Mouse (Mus musculus) large intestine, adult 2 months (tissue): Measurements from ENCODE around the gene Zfp334. TPM values are rescaled to one million over a fixed set of nuclear protein-coding genes. Genes with fewer than 3 reads are reported as not detected.

Experiments
- DNase-seq: peaks from one replicate; pipeline ENCODE4 v3.0.0-alpha.2; 2012; ENCODE audit warnings: low read depth, low spot score
- whole genome bisulfite sequencing: fragments of 180-500 bp; shearing (Covaris S2); methylation state at CpG from one replicate; pipeline ENCODE4 v1.1.7; 2018; 5-methylcytosine and 5-hydroxymethylcytosine counted together
- polyA plus RNA-seq: library from polyadenylated mRNA; depleted of rRNA; stranded (reverse); fragments of >200 nt; gene quantifications from 2 replicates; pipeline ENCODE4 v1.2.3, GENCODE M21; 2012

Gene Zfp334
- polyA plus RNA-seq, 1 experiment: 0.45 TPM

- WGBS: 51% methylated on average over 4 of the region's 4 CpGs
- DNase-seq: no peak
These were observed 689 bp downstream of the Zfp334 start for GRCm38 (mm10) chr2:165387370-165387769.

- WGBS: 96% methylated on average over 25 of the region's 25 CpGs
- DNase-seq: no peak
These were observed 8.0 kb downstream of the Zfp334 start for GRCm38 (mm10) chr2:165380050-165380449.

GRCm38 (mm10) chr2:165376001-165376400 lies 12.1 kb downstream of the Zfp334 start:
- 86% methylated on average over 4 of the region's 4 CpGs for WGBS
- no peak for DNase-seq

GRCm38 (mm10) chr2:165375478-165375877 lies 12.6 kb downstream of the Zfp334 start:
- no peak for DNase-seq
- 87% methylated on average over 5 of the region's 5 CpGs for WGBS

GRCm38 (mm10) chr2:165371066-165371465 lies 17.0 kb downstream of the Zfp334 start:
- DNase-seq: no peak
- WGBS: 25% methylated on average over 3 of the region's 3 CpGs

GRCm38 (mm10) chr2:165370348-165370747 lies 17.7 kb downstream of the Zfp334 start:
- DNase-seq: no peak
- 70% methylated on average over 3 of the region's 3 CpGs for WGBS

- WGBS: 8% methylated on average over 27 of the region's 27 CpGs
- DNase-seq: no peak
These were observed 19.6 kb downstream of the Zfp334 start, which contains the start of gene Zfp663 for GRCm38 (mm10) chr2:165368496-165368895. Gene Zfp663 (minus strand): TSS chr2:165368729.

- WGBS: 6% methylated on average over 13 of the region's 13 CpGs
- no peak for DNase-seq
These were observed 20.1 kb downstream of the Zfp334 start for GRCm38 (mm10) chr2:165367868-165368439.

GRCm38 (mm10) chr2:165367047-165367520 lies 21.0 kb downstream of the Zfp334 start:
- 1% methylated on average over 6 of the region's 8 CpGs for WGBS
- DNase-seq: peak; percentile 81

- no peak for DNase-seq
These were observed 23.5 kb downstream of the Zfp334 start for GRCm38 (mm10) chr2:165364334-165365091.

GRCm38 (mm10) chr2:165363282-165363681 lies 24.8 kb downstream of the Zfp334 start:
- DNase-seq: no peak
- WGBS: 87% methylated on average over 6 of the region's 6 CpGs

More at GRCm38 (mm10) chr2:165364334-165365091, 23.5 kb downstream of the Zfp334 start:
- 9% methylated on average over 21 of the region's 21 CpGs for WGBS

GRCm38 (mm10) chr2:165360861-165361260 lies 27.2 kb downstream of the Zfp334 start:
- WGBS: 3% methylated on average over 1 of the region's 1 CpGs
- DNase-seq: no peak

GRCm38 (mm10) chr2:165351828-165352513 lies 36.1 kb downstream of the Zfp334 start:
- 92% methylated on average over 20 of the region's 20 CpGs for WGBS
- no peak for DNase-seq

GRCm38 (mm10) chr2:165349466-165349865 lies 38.6 kb downstream of the Zfp334 start:
- DNase-seq: no peak
- 35% methylated on average over 8 of the region's 8 CpGs for WGBS

GRCm38 (mm10) chr2:165346180-165346579 lies 41.9 kb downstream of the Zfp334 start:
- DNase-seq: no peak
- WGBS: 86% methylated on average over 5 of the region's 5 CpGs

- DNase-seq: no peak
- WGBS: 30% methylated on average over 3 of the region's 3 CpGs
These were observed 50.9 kb downstream of the Zfp334 start for GRCm38 (mm10) chr2:165337191-165337590.

GRCm38 (mm10) chr2:165332610-165333210 lies 55.3 kb downstream of the Zfp334 start:
- DNase-seq: no peak
- WGBS: 43% methylated on average over 14 of the region's 14 CpGs

GRCm38 (mm10) chr2:165329703-165330102 lies 58.4 kb downstream of the Zfp334 start:
- 21% methylated on average over 3 of the region's 3 CpGs for WGBS
- no peak for DNase-seq

GRCm38 (mm10) chr2:165328746-165329145 lies 59.3 kb downstream of the Zfp334 start:
- WGBS: 73% methylated on average over 5 of the region's 5 CpGs
- DNase-seq: no peak

- DNase-seq: no peak
- WGBS: 45% methylated on average over 7 of the region's 7 CpGs
These were observed 60.7 kb downstream of the Zfp334 start for GRCm38 (mm10) chr2:165327386-165327785.
